Comparison of ENCODE assay signal across 10 mouse cellular contexts in the genomic region with DNA sequence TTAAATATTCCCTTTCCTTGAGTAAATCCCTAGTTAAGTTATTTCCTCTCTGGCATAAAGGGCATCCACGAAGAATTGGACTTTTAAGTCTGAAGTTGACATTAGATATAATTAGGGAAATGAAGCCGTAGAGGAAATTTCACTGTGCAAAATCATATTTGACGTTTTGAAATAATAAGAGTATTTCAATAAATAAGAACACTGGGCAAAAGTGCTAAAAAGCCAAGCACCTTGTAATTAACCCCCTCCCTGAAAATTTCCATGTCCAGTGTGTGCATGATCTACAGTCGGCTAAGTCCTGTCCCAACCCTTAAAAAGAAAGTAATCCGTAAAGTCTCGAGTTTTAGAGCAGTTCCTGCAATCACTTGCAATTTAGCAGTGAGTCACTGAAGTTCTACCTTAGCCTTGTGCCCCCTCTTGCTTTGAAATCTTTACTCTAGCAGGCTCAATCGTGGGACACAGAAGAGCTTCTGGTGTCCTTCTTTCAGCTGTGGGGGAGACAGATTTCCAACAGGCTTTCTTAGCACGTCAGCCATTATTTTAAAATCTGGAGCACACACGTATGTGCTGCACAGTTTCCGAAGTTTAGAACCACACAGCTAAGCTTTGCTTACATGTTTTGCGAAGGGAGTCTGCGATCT.
A peak's percentile ranks its signal among the peaks of the same experiment; 100 is the strongest.
DNase-seq lines count a peak whose midpoint lies in the region; ATAC-seq and TF ChIP-seq lines count a peak whose summit lies in the region.
"Had no signal": no experiment of that assay in that cellular context is flagged by ENCODE, and none has a peak within 500 bp of the region (broad histone marks: within the 10 kb centered on the region; RNA-seq: fewer than 3 reads in every experiment).

No protein-coding gene starts in this region.

- H3K27ac ChIP-seq in forebrain, postnatal 0 days (ENCODE audit: low read depth, low read length) = peak overlapping the region; percentile 71
- H3K27ac ChIP-seq in forebrain, embryonic 13.5 days = no peak overlapping the region
- peak overlapping the region; percentile 100 for H3K27ac ChIP-seq in left cerebral cortex, adult 2 months
- H3K27ac ChIP-seq in small intestine, adult 2 months (ENCODE audit: insufficient read depth, low read depth, low read length) = peak overlapping the region; percentile 68
- H3K27ac ChIP-seq: limb, embryonic 10.5 days had no signal

- intact Hi-C loops in left cerebral cortex, adult 2 months (cut with DNase I) = no loop called here

- 55% methylated on average over 12 of the region's 12 CpGs for WGBS in forebrain, postnatal 0 days
- 77% methylated on average over 12 of the region's 12 CpGs for WGBS in forebrain, embryonic 13.5 days
- WGBS in small intestine, adult 2 months = 52% methylated on average over 12 of the region's 12 CpGs

- no peak for TF ChIP-seq POLR2A in small intestine, adult 2 months (IDR thresholded peaks at IDR 0.05; ENCODE audit: low read depth, low read length)

- no peak for TF ChIP-seq CTCF in forebrain, postnatal 0 days (IDR thresholded peaks at IDR 0.05; ENCODE audit: low read depth)
- no peak for TF ChIP-seq CTCF in left cerebral cortex, adult 2 months (IDR thresholded peaks at IDR 0.05)
- no peak for TF ChIP-seq CTCF in small intestine, adult 2 months (IDR thresholded peaks at IDR 0.05; ENCODE audit: extremely low read depth, insufficient read length, insufficient replicate concordance, low read depth, low read length)

- no peaks in the 10 kb centered on the region for H3K36me3 ChIP-seq in forebrain, postnatal 0 days (ENCODE audit: insufficient read depth)
- no peaks in the 10 kb centered on the region for H3K36me3 ChIP-seq in forebrain, embryonic 13.5 days (ENCODE audit: poor library complexity, severe bottlenecking)
- peaks cover 2% of the 10 kb centered on the region; the same call in 1 of the 2 replicates for H3K36me3 ChIP-seq in small intestine, adult 2 months (ENCODE audit: control insufficient read depth, insufficient read depth, low read length)
- H3K36me3 ChIP-seq: heart, embryonic 12.5 days; limb, embryonic 10.5 days had no signal

- H3K9me3 ChIP-seq in forebrain, postnatal 0 days (ENCODE audit: low read length) = no peaks in the 10 kb centered on the region
- H3K9me3 ChIP-seq in forebrain, embryonic 13.5 days (replicated peaks) = no peaks in the 10 kb centered on the region
- H3K9me3 ChIP-seq: heart, embryonic 12.5 days; limb, embryonic 10.5 days had no signal

- peak overlapping the region; percentile 47 for H3K9ac ChIP-seq in forebrain, postnatal 0 days
- no peak overlapping the region for H3K9ac ChIP-seq in forebrain, embryonic 13.5 days
- H3K9ac ChIP-seq: heart, embryonic 12.5 days; lung, embryonic 14.5 days had no signal

- no peak for DNase-seq in forebrain, postnatal 0 days
- DNase-seq in left cerebral cortex, adult 2 months (ENCODE audit: extremely low spot score in 1 of 2, low spot score in 2 of 2) = no peak
- no peak for DNase-seq in left cerebral cortex, adult 11 months (ENCODE audit: low spot score)
- peak; percentile 78 for DNase-seq in MN1 (ENCODE audit: low spot score)
- no peak for DNase-seq in B cell, adult 2 months
- DNase-seq: lung, embryonic 14.5 days had no signal

- H3K4me3 ChIP-seq in forebrain, postnatal 0 days (ENCODE audit: low read depth, low read length) = no peak overlapping the region
- H3K4me3 ChIP-seq in forebrain, embryonic 13.5 days = no peak overlapping the region
- H3K4me3 ChIP-seq in left cerebral cortex, adult 2 months = peak overlapping the region; percentile 38
- H3K4me3 ChIP-seq in small intestine, adult 2 months (ENCODE audit: low read depth, low read length) = peak overlapping the region; percentile 4; the same call in 1 of the 2 replicates
- H3K4me3 ChIP-seq: heart, embryonic 12.5 days; limb, embryonic 10.5 days had no signal

- ATAC-seq in forebrain, postnatal 0 days = no peak
- ATAC-seq in forebrain, embryonic 13.5 days = no peak

- peak overlapping the region; percentile 32 for H3K4me2 ChIP-seq in forebrain, postnatal 0 days (ENCODE audit: low read depth)
- H3K4me2 ChIP-seq in forebrain, embryonic 13.5 days = no peak overlapping the region
- H3K4me2 ChIP-seq: heart, embryonic 12.5 days; lung, embryonic 14.5 days had no signal

- H3K4me1 ChIP-seq in forebrain, postnatal 0 days (ENCODE audit: insufficient read depth) = peaks cover 11% of the 10 kb centered on the region
- H3K4me1 ChIP-seq in forebrain, embryonic 13.5 days = peaks cover 42% of the 10 kb centered on the region
- H3K4me1 ChIP-seq in small intestine, adult 2 months (ENCODE audit: control insufficient read depth, insufficient read depth, insufficient read length, low read length) = peaks cover 4% of the 10 kb centered on the region; the same call in 1 of the 2 replicates

- H3K27me3 ChIP-seq in forebrain, postnatal 0 days (ENCODE audit: insufficient read depth, low read length) = no peaks in the 10 kb centered on the region
- H3K27me3 ChIP-seq in forebrain, embryonic 13.5 days = peaks cover 70% of the 10 kb centered on the region
- H3K27me3 ChIP-seq in small intestine, adult 2 months (ENCODE audit: control insufficient read depth, insufficient read depth, low read length) = no peaks in the 10 kb centered on the region

Comparison
In these comparisons a context has a peak if more than half of its experiments do, and no peak if none do; other contexts are left out.
1. H3K4me3 ChIP-seq: peak in left cerebral cortex, adult 2 months (single experiment) and small intestine, adult 2 months (single experiment); none in forebrain, postnatal 0 days (single experiment) and forebrain, embryonic 13.5 days (single experiment).